Mouse (Mus musculus) frontal cortex, postnatal 36 days (tissue): ENCODE measurements at regions not wholly inside any gene's neighbourhood (a gene's known extent, or its start where the extent isn't known, plus 50 kb on each side); places are given as distances from the start of the nearest gene placed in this dataset.
"Not testable (repeated sequence)": the region's sequence is repeated elsewhere in the genome, so short reads cannot be mapped to it uniquely, and the experiment has no call there.

Source experiments
- DNase-seq, 2 experiments: peaks; one replicate each; pipeline ENCODE4 v3.0.0; 2022; ENCODE audit warnings: low spot score in 2 of 2

DNA sequence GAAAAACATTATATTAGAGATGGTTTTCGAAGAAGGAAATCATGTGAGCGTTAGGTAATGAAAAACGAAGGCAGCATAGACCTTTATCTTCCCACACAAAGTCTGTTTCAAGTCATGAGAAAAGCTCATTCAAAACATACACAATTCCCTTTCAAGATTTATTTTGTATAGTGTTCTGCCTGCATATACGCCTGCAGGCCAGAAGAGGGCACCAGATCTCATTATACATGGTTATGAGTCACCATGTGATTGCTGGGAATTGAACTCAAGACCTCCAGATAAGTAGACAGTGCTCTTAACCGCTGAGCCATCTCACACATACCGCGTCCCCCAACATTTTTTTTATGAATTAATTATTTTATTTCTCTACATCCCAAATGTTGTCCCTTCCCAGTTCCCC, 578.3 kb upstream of the Ccdc54 start:
- no peak for DNase-seq

DNA sequence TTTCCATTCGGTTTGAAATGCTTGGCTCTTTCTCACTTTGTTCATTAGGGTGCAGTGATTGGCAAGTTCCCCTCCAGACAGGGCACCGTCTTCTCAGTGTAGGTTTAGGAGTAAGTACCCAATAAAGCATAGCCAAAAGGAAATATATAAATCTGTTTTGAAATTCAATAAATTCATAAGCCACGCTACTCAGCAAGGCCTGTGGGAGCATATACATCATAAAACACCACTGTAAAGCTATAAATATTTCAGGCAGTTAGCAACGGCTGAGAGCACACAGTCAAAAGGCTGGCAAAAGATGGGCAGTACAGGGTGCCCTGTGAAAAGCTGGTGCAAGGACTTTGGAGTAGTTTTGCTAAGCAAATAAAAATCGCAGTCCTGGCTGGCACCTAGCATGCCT, 569.8 kb upstream of the Ccdc54 start:
- no peak for DNase-seq

DNA sequence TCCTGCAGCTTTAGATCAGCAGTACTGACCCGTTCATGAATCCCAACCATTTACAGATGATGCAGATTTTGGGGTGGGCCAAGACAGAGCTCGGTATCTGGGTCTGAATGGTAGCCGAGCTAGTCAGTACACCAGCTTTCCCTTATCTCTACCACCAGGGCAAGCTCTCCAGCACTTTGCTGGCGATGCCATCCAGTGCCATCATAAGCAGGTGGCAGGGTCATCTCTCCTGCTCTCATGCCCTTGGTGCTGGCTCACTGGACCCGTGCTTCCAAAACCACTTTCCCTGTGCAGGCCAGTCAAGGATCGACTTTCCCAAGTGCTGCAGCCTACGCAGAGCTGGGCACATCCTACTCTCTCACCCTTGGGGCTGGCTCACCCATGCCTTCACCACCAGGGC, 547.6 kb upstream of the Ccdc54 start:
- no peak for DNase-seq

DNA sequence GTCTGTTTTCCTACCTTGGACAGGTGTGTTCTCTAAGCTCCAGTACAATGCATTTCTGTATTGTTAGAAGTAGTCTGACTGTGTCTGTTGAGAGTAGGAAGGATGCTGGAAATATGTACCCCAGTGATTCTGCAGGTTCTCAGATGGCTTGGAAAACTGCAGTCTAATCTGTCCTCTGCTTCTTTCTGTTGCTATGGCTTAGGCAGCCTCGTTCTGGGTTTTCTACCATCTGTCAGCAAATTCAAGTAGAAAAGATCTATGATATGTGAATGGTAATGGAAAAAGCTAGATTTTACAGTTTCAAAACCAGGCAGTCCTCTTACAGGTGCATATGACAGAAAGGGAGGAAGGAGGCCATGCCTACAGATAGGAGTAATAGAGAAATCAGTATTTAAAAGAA, 528.9 kb upstream of the Ccdc54 start:
- peak; percentile 11 to 72 for DNase-seq

DNA sequence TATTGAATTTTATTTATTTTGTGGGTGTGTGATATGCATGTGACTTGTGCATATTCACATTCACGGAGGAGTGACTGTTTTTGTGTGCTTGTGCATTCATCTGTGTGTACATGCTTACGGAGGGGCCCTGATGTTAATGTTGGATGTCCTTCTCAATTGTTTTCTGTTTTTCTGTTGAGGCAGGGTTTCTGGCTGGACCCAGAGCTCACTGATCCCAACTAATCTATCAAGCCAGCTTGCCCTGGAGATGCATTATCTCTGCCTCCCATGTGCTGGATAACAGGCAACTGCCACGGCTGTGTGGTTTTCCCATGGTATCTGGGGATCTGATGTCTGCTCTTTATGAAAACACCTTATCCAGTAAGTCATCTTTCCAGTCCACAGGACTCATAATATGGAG, 527.4 kb upstream of the Ccdc54 start:
- no peak for DNase-seq

DNA sequence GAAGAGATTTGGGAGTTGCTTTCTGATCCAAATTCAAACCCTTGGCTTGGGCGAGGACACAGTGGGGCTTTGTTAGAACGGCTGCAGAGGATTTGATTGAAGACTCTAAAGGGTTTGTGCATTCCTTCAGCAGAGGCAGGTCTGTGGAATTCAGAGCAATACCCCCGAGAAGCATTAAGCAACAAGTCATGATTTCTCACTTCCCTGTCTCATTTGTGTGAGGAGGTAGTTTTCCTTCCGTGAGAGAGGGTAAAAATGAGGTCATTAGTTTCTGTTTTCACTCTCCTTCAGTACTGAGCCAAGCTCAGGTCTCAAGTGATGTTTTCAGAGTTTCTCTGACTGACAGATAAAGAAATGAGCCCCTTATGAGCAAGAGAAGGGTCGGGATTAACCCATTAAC, 526.9 kb upstream of the Ccdc54 start:
- no peak for DNase-seq

DNA sequence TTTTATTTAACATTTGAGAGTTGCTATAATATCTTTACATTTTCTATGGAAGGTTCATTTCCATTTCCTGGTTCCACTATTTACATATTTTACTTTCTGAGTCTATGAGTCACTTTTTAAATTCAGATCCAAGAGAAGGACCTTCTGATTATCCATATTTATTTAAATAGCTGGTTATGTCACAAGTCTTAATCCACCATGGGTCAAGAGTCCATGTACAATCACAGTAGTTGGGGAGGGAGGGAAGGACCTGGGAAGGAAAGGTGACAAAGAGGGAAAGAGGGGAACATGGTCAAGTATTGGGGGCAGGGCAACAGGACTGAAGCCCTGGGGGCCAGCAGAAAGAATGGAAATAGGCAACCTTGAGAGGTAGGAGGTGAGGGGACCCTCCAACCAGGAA, 518.9 kb upstream of the Ccdc54 start:
- no peak for DNase-seq

DNA sequence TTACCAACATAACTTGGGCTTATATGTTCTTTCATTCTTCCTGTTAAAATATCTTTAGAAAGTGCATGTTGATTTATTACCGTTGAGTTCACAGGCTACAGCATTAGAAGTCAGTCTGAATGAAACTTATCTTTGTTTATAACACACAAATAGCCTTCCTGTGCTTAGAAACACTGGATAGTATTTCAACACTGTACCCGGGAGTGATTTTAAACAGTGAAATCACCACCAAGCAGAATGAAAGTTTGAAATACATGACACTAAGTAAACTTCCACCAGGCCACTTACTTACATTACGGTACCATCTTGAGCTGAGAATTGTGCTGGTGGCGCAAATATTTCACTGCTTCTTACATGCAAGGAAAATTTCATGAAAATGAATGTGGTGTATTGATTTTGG, 516.5 kb upstream of the Ccdc54 start:
- DNase-seq = no peak

DNA sequence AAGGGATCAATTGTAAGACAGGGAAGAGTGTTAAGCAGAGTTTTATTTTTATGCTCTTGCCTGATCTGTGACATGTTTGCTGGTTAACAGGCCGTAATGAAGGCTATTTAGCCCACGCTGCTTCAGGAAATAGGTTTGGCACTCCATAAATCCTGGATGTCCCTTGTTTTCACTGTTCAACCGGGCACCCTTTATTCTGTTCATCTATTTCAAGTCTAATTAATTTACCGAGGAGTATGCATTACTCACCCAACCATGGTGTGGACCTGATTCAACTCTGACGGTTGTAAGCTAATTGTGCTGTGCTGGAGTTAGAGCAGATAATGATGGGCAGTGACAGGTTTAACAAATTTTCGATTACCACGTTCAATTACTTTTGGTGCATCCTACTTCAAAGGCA, 495.6 kb upstream of the Ccdc54 start:
- no peak for DNase-seq

DNA sequence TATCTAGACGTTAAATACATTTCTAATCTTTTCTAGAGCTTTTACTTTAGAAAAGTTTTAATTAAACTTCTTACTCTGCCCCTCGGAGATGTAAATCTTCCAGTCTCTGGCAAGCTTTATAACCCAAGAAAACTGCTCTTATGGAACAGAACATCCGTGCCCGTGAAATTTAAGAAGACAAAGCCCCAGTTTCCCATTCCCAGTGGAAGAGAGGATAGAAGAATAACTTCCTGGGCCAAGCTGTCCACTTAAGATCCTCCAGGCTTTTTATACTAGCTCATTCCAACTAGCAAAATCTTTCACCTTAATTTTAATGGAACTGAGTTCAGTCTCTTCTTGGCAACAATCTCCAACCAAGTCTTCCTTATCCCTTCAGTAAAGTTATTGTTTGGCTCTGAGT, 489.2 kb upstream of the Ccdc54 start:
- no peak for DNase-seq

DNA sequence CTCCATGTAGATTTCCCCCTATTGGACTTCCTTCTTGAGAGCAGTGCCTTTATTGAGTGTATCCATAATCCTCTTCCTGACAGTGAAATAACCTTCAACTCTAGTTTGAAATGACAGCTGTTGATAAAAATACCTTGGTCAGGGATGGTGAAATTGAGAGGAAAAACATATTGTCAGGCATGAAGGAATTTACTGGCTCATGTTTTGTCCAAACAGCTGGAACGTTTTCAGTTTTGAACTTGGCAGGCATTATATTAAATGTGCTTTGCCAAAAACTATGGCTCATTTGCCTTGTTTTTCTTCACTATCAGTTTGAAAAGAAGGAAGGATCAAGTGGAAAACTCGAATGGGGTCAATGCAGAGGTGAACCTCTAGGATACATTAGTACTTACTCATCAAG, 457.7 kb upstream of the Ccdc54 start:
- no peak for DNase-seq

DNA sequence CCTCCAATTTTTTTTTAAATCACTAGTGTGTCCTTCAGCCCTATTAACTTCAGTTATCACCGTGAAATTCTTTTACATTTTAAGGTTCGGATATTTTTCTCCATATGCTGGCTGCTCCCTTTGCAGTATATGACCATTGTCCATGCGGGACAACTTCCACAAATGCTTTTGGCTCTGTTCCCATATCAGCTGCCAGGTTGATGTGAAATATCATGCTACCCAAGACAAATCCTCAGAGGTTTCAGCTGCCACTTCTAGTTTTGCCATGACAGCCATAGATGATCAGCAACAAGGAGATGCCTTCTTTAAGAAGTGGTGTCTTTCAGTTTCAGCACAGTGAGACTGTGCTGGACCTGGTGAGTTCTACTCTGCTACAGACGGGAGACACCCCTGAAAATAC, 457.2 kb upstream of the Ccdc54 start:
- DNase-seq = no peak

DNA sequence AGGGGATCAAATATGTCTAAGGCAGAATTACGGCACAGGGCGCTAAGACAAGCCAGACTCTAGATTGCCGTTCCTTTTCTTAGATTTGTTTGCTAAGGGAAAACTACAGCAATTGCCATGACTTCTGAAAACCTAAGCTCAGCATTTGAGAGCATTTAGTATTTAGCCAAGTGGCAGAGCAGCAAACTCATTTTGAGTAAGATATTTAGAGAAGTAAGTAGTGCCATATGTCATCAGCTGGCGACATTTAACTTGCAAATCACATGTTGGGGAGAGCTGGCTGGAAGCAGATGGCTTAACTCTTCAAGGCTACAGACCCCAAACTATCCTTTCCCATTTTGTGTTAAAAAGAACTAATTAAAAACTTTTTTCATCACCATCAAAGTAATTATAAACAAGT, 450.4 kb upstream of the Ccdc54 start:
- DNase-seq = peak in 1 of 2 experiments; percentile 50

DNA sequence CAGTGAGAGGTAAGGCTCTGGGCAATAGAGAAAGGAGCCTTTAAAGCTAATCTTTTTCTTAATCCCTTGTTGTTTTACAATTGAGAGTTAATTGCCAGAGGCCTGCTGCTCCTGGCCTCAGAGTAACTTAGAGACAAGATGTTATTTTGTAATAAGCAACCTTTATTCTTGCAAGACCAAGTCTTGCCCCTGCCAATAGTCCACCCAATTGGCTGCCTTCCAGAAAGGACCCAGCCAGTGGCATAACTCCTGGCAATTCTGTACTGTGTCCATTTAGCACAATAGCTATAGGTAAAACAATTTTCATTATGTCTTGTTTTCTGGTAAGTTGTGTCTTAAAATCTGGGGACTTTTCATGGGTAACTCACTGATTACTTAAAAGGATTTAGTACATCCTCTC, 411.9 kb upstream of the Ccdc54 start:
- no peak for DNase-seq

DNA sequence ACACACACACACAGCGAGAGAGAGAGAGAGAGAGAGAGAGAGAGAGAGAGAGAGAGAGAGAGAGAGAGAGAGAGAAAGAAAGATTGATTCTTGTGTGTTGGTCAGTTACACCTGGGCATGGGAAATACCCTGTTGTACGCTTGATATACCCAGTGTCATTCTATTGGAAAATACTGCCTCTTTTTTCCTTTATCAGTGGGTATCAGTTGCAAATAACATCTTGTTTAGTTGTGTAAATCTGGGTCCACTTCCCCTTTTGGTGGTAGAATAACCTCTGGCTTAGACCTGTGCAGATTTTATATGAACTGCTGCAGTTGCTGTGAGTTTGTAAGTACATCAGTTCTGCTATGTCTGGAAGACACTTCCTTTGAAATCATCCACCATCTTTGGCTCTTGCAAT, 373.4 kb upstream of the Ccdc54 start:
- no peak for DNase-seq

DNA sequence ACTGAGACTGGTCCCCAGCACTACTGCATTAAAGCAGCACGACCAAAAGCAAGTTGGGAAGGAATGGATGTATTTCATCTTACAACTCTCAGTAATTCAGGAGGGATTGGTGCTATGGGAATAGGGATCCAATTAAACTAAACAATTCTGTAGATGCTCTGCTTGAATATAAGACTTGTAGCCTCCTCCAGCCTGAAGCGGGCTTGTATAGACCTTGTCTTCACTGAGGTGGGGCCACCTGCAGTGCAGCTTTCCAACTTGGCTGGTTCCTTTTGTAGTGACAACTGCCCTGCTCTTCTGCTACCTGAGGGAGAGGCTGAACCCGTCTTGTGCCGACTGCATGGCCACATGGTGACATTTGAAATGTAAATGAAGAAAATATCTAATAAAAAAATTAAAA, 353.1 kb upstream of the Ccdc54 start:
- no peak for DNase-seq

DNA sequence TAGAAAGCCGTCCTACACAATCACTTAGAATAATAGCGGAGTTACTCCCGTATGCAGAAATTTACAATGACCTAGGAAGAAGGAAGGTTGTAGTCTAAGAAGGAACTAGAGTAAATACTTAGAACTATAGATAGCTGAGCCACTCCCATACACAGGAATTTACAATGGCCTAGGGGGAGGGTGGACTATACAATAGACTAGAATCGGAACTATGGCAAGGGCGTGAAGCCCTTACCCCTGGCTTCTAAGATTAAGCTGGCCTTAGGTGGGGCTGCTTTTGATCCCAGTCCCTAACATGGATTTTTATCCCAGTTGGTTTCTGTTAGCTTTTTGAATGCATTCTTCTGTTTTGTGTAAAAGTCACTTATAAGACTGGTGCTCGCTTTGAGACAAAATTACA, 352.6 kb upstream of the Ccdc54 start:
- not testable (repeated sequence) for DNase-seq

DNA sequence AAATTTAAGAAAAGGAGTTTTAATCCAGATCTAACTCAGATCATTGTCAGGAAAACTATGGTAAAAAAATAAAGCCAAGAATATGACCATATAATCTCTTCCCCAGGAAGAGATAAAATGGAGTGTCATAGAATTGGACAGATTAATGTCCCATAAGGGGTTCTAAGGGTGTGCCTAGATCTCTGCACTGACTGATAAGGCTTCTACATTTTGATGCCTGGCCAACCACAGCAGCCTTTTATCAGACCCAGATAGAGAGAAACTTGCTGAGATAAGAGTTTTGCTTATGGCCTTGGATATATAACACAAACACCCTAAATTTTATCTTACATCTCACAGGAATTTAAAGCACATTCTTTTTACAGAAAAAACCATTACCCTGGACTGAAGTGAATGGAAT, 351.3 kb upstream of the Ccdc54 start:
- DNase-seq = no peak

DNA sequence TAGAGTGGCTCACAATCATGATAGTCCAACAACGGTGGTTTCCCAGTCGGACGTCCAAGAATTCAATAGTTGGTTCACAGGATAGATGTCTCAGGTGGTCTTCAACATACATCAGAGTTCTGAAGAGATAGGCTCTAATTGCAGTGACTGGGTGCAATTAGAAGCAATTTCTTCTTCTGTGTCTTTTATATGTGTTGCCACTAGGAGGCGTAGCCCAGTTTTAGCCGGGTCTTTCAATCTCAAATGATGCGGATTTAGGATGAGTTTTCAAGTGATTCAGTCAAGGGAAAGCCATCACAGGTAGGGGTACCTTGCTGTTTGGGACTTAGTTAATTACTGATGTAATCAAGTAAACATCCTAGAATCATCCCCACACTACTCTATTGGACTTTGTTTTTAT, 348.4 kb upstream of the Ccdc54 start:
- DNase-seq = no peak

DNA sequence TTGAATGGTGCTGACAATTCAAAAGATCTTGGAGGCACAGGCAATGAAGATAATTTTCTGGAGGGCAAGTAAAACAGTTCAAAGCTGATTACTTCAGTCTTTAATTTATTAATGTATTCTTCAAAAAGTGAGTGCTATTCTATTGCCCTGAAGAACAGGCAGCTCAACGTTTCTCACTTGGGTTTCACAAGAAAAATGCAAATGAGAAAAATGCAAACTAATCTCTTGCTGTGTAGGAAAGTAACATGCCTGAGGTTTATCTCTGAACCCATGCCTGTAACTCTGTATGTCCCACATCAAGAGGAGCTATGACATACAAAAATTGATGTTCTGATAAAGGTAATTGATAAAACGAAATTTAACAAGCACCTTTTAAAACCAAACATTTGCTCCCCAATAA, 316.8 kb upstream of the Ccdc54 start:
- no peak for DNase-seq

DNA sequence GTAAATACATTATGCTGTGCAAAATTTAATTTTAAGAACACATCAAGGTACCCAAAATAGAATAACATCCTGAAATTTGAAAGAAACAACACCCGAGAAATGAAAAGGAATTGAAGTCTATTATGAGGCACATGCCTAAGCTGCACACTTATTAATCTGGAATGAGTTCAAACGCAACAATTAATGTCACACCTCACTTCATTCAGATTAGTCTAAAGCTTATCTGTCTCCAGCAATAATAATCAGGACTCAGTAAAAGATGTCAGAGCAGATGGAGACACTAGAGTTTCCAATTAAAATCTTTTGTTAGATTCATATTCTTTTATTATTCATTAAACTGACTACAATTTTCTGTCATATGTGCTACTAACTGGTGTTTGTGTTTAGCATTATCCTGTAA, 308.2 kb upstream of the Ccdc54 start:
- no peak for DNase-seq

DNA sequence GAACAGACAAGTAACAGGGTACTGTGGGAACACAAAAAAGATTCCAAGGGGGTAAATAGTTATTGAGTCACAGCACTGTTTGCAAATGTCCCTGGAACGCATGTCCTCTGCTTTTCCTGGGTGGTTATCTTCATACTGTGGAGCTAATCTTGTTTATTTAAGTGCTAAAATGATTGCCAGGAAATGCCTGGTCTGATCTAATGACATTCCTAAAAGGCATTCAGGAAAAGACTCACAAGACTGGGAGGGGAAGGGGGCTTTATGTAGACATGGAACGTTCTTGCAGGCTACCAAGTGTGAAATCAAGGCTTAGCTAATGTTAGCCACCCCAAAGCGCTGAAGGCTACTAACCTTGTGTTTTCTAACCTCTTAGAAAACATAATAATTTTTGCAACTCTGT, 287.0 kb upstream of the Ccdc54 start:
- DNase-seq = no peak

DNA sequence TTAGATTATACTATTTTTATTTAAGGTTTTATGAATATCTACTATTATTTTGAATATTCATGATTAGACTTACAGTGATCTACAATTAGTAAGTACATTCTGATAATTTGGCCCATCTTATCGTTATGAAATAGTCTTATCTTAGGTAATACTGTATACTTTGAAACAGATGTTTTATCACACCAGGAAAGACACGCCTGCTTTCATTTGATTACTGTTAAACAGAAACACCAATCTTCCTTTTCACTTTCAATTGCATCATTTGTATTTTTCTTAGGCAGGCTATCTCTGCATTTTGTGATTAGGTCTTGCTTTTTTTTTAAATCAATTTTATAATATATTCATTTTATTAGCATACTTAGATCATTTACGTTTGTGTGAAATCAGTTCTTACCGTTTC, 280.4 kb upstream of the Ccdc54 start:
- DNase-seq = no peak

DNA sequence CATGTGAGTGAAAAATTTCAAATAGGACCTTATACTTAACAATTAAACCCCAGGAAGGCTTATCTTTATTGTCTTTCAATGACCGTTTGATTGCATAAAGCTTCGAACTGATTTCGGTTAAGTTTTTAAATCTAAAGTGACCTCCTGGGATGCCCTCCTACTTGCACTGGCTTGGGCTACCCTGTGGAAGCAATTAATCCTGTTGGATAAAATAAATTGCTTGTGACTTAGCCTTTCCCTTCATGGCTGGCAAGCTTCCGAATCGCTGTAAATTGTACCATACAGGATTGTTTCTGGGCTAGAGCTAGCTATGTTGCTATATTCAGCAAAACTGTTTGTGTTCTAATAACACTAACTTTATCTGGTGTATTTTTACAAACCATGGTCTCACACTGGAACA, 272.6 kb upstream of the Ccdc54 start:
- no peak for DNase-seq

DNA sequence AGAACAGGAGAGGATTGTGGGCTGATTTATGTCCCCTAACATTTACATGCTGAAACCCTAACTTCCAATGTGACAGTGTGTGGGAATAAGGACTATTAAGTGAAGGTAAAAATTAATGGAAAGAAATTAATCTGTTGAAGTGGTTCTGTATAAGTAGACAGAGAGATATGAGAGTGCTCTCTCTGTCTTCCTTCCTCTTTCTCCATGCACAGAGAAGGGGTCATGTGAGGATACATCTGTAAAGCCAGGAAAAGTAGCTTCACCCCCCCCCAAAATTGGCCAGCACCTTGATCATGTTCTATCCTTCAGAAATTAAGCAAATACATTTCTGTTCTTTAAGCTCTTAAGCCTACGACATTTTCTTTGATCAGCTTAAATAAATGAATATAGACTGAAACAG, 268.6 kb upstream of the Ccdc54 start:
- DNase-seq = no peak
